Mouse (Mus musculus): ENCODE data around the gene Atp11a. TPM values are rescaled to one million over a fixed set of nuclear protein-coding genes. Genes with fewer than 3 reads are reported as not detected.

Gene Atp11a
- polyA plus RNA-seq, 1 experiment: 12.8 TPM

DNA sequence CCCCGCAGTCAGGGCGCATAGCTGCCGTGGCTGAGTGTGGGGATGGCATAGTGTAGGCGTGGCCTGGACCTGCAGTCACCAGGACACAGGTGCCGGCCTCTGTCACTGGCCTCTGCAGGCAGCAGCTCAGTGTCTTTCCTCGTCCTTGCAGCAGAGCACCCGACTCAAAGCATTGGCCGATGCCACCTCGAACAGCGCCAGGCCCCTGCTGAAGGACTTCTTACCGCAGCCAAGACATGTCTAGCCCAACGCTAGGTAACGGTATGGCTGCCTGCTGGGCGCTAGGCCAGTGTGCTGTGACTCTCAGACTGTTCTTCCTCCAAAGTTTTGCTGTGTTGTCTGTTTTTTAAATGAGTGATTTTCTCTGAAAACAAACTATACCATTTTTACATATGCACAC is 106.8 kb downstream of the Atp11a start:
- TF ChIP-seq POLR2A (IDR thresholded peaks at IDR 0.05; ENCODE audit: low read depth, low read length) (no peak), CTCF (IDR thresholded peaks at IDR 0.05; ENCODE audit: extremely low read depth, insufficient read length, insufficient replicate concordance, low read depth, low read length) (no peak)
- WGBS: 82% methylated on average over 14 of the region's 14 CpGs
- Histone ChIP-seq H3K36me3 (ENCODE audit: control insufficient read depth, insufficient read depth, low read length) (no peaks in the 10 kb centered on the region), H3K4me1 (ENCODE audit: control insufficient read depth, insufficient read depth, insufficient read length, low read length) (no peaks in the 10 kb centered on the region), H3K27ac (ENCODE audit: insufficient read depth, low read depth, low read length) (no peak overlapping the region), H3K27me3 (ENCODE audit: control insufficient read depth, insufficient read depth, low read length) (no peaks in the 10 kb centered on the region), H3K4me3 (ENCODE audit: low read depth, low read length) (no peak overlapping the region)

DNA sequence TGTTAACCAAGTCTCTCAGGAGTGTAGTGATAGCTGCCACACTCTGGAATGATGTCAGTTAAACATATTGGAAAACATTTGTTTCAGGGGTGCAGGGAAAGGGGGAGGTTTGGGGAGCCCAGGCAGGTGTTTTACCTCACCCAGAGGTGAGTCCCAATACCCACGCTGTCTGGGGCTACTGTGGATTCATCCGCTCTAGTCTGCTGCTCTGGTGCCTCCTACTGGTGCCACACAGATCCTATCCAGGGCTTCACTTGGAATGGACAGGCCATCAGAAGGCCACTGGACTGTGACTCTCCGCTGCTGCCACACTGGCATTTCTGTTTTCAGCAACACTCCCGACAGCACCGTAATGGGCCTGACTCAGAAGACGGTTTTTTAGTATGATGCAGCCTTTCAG is 109.0 kb downstream of the Atp11a start:
- Histone ChIP-seq H3K4me3 (ENCODE audit: low read depth, low read length) (no peak overlapping the region), H3K36me3 (ENCODE audit: control insufficient read depth, insufficient read depth, low read length) (no peaks in the 10 kb centered on the region), H3K27me3 (ENCODE audit: control insufficient read depth, insufficient read depth, low read length) (no peaks in the 10 kb centered on the region), H3K27ac (ENCODE audit: insufficient read depth, low read depth, low read length) (no peak overlapping the region), H3K4me1 (ENCODE audit: control insufficient read depth, insufficient read depth, insufficient read length, low read length) (no peaks in the 10 kb centered on the region)
- no peak for TF ChIP-seq CTCF (IDR thresholded peaks at IDR 0.05; ENCODE audit: extremely low read depth, insufficient read length, insufficient replicate concordance, low read depth, low read length)
- no peak for TF ChIP-seq POLR2A (IDR thresholded peaks at IDR 0.05; ENCODE audit: low read depth, low read length)
- 84% methylated on average over 6 of the region's 6 CpGs for WGBS

DNA sequence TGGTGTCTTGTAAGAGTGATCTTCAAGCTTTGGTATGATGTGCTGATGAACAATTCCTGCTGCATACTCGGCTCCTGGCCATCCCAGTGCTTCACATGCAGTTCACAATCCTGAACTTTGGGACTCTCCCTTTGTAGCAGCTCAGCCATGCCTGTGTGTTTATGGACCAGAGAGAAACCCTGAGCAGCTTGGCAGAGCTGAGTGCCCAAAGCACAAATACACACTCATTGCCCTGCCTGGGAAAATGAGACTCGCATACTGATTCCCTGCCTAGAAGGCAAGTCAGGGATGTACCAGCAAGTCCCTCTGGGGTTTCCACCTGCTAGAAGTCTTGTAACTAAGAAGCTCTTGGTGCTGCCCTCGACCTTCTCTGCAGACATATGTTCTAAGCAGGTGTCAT is 112.8 kb downstream of the Atp11a start:
- no peak overlapping the region for H3K4me3 ChIP-seq (ENCODE audit: low read depth, low read length)
- H3K4me1 ChIP-seq (ENCODE audit: control insufficient read depth, insufficient read depth, insufficient read length, low read length): peaks cover 6% of the 10 kb centered on the region
- 59% methylated on average over 3 of the region's 3 CpGs for WGBS
- no peak overlapping the region for H3K27ac ChIP-seq (ENCODE audit: insufficient read depth, low read depth, low read length)
- no peaks in the 10 kb centered on the region for H3K27me3 ChIP-seq (ENCODE audit: control insufficient read depth, insufficient read depth, low read length)
- TF ChIP-seq CTCF (IDR thresholded peaks at IDR 0.05; ENCODE audit: extremely low read depth, insufficient read length, insufficient replicate concordance, low read depth, low read length): no peak
- TF ChIP-seq POLR2A (IDR thresholded peaks at IDR 0.05; ENCODE audit: low read depth, low read length): no peak
- no peaks in the 10 kb centered on the region for H3K36me3 ChIP-seq (ENCODE audit: control insufficient read depth, insufficient read depth, low read length)

DNA sequence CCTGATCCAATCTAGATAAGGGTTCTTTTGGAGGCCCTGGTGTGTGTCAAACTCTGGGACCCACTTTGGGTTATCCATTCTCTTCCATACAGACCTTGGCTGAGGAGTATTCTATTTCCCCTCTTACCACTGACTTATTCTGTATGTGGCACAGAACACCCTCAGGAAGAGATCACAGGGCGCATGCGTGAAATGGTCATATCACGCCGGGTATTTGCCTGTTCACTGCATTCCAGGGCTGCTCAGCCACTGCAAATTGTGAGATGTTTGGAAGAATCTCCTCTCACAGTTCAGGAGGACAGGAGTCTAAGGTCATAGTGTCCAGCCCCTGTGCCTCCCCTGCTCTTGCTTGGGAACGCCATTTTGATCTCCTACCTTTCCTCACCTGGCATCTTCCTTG is 113.8 kb downstream of the Atp11a start:
- 91% methylated on average over 5 of the region's 5 CpGs for WGBS
- Histone ChIP-seq H3K36me3 (ENCODE audit: control insufficient read depth, insufficient read depth, low read length) (no peaks in the 10 kb centered on the region), H3K27me3 (ENCODE audit: control insufficient read depth, insufficient read depth, low read length) (no peaks in the 10 kb centered on the region), H3K27ac (ENCODE audit: insufficient read depth, low read depth, low read length) (no peak overlapping the region), H3K4me1 (ENCODE audit: control insufficient read depth, insufficient read depth, insufficient read length, low read length) (peaks cover 8% of the 10 kb centered on the region), H3K4me3 (ENCODE audit: low read depth, low read length) (no peak overlapping the region)
- TF ChIP-seq CTCF (IDR thresholded peaks at IDR 0.05; ENCODE audit: extremely low read depth, insufficient read length, insufficient replicate concordance, low read depth, low read length) (no peak), POLR2A (IDR thresholded peaks at IDR 0.05; ENCODE audit: low read depth, low read length) (no peak)

DNA sequence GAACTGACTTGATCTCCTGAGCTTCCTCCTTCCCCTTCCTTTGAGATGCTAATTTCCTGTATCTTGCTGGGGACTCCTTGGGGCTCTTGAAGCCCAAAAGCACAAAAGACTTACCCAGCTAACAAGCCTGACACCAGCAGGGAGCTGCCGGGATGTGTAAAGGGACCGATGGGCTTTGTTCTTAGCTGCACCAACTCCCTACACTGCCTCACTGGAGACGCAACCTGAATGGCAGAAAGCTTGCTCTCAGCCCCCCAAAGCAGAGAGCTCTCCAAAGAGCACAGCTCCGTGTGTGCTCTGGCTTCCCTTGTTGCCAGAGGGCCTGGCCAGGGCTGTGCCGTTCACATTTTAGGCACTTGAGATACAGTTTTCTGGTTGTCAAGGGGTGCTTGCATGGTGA is 114.6 kb downstream of the Atp11a start:
- H3K36me3 ChIP-seq (ENCODE audit: control insufficient read depth, insufficient read depth, low read length): no peaks in the 10 kb centered on the region
- TF ChIP-seq CTCF (IDR thresholded peaks at IDR 0.05; ENCODE audit: extremely low read depth, insufficient read length, insufficient replicate concordance, low read depth, low read length) (no peak), POLR2A (IDR thresholded peaks at IDR 0.05; ENCODE audit: low read depth, low read length) (no peak)
- H3K4me3 ChIP-seq (ENCODE audit: low read depth, low read length): no peak overlapping the region
- H3K27ac ChIP-seq (ENCODE audit: insufficient read depth, low read depth, low read length): no peak overlapping the region
- 59% methylated on average over 5 of the region's 5 CpGs for WGBS
- peaks cover 8% of the 10 kb centered on the region for H3K4me1 ChIP-seq (ENCODE audit: control insufficient read depth, insufficient read depth, insufficient read length, low read length)
- no peaks in the 10 kb centered on the region for H3K27me3 ChIP-seq (ENCODE audit: control insufficient read depth, insufficient read depth, low read length)

DNA sequence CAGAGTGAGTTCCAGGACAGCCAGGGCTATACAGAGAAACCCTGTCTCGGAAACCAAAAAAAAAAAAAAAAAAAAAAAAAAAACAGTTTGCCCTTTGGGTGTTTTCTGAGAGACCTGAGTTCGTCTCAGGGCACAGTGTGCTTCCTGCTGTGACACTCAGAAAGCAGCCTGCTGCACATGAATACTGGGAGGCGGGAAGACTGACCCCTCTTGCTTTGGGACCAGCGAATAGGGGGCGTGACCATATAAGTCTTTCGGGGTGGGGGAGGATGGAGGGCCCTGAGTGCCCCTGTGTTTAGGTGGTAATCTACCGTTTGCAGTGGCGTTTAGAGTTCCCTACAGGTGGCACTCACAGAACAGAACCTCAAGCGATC is 116.2 kb downstream of the Atp11a start:
- WGBS: 12% methylated on average over 9 of the region's 9 CpGs
- no peak for TF ChIP-seq POLR2A (IDR thresholded peaks at IDR 0.05; ENCODE audit: low read depth, low read length)
- no peak for TF ChIP-seq CTCF (IDR thresholded peaks at IDR 0.05; ENCODE audit: extremely low read depth, insufficient read length, insufficient replicate concordance, low read depth, low read length)
- H3K36me3 ChIP-seq (ENCODE audit: control insufficient read depth, insufficient read depth, low read length): no peaks in the 10 kb centered on the region
- H3K27ac ChIP-seq (ENCODE audit: insufficient read depth, low read depth, low read length): no peak overlapping the region
- peaks cover 8% of the 10 kb centered on the region for H3K4me1 ChIP-seq (ENCODE audit: control insufficient read depth, insufficient read depth, insufficient read length, low read length)
- H3K4me3 ChIP-seq (ENCODE audit: low read depth, low read length): peak overlapping the region; percentile 59; the same call in 1 of the 2 replicates
- no peaks in the 10 kb centered on the region for H3K27me3 ChIP-seq (ENCODE audit: control insufficient read depth, insufficient read depth, low read length)

DNA sequence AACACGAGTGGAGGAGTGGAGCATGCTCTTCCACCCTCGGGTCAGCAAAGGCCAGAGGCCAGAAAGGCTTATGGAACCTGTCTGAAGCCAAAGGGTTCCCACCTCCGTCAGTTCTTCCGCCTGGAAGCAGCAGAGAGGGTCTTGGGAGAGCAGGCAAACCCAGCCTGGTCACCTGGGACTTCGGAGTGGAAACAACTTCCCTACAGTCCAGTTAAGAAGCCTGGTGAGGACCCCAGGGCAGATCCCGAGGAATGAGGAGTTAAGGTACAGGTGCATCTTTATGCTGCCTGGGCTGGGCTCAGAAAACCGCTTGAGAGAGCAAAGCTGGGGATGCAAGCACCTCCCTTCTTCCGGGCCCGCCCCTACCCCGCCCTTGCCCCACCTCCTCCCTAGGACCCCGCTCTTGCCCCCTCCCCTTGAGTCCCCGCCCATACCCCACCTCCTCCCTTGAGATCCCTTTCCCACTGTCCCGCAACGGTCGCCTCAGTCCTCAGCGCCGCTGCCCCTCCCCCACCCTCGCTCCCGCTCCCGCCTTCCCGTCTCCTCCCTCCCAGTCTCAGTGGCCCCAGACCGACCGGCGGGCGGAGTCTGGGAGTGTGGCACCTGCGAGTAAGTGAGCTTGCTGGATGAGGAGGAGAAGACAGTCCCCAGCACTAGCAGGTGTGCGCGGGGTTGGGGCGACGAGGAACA is 116.7 kb downstream of the Atp11a start, which contains the start of gene Mcf2l:
TSS of gene Mcf2l (plus strand) at position 450 of the 690 bp plus-strand sequence.
- WGBS: 4% methylated on average over 28 of the region's 30 CpGs
- H3K27ac ChIP-seq (ENCODE audit: insufficient read depth, low read depth, low read length): no peak within 1 kb of the TSS
- no peaks in the 10 kb centered on the region for H3K27me3 ChIP-seq (ENCODE audit: control insufficient read depth, insufficient read depth, low read length)
- H3K4me1 ChIP-seq (ENCODE audit: control insufficient read depth, insufficient read depth, insufficient read length, low read length): peaks cover 8% of the 10 kb centered on the region
- H3K36me3 ChIP-seq (ENCODE audit: control insufficient read depth, insufficient read depth, low read length): no peaks in the 10 kb centered on the region
- no peak for TF ChIP-seq POLR2A (IDR thresholded peaks at IDR 0.05; ENCODE audit: low read depth, low read length)
- TF ChIP-seq CTCF (IDR thresholded peaks at IDR 0.05; ENCODE audit: extremely low read depth, insufficient read length, insufficient replicate concordance, low read depth, low read length): no peak
- peak within 1 kb of the TSS; percentile 59 for H3K4me3 ChIP-seq (ENCODE audit: low read depth, low read length)

Measured in small intestine, adult 2 months (tissue).